Mouse (Mus musculus) large intestine, adult 2 months (tissue): ENCODE data around the gene Net1. TPM values are rescaled to one million over a fixed set of nuclear protein-coding genes. Genes with fewer than 3 reads are reported as not detected.
"Not testable (repeated sequence)": the region's sequence is repeated elsewhere in the genome, so short reads cannot be mapped to it uniquely, and the experiment has no call there.

ENCODE experiments used
- DNase-seq: peaks from one replicate; pipeline ENCODE4 v3.0.0-alpha.2; 2012; ENCODE audit warnings: low read depth, low spot score
- WGBS: fragments of 180-500 bp; shearing (Covaris S2); methylation state at CpG from one replicate; pipeline ENCODE4 v1.1.7; 2018; 5-methylcytosine and 5-hydroxymethylcytosine counted together
- polyA plus RNA-seq: library from polyadenylated mRNA; depleted of rRNA; stranded (reverse); fragments of >200 nt; gene quantifications from 2 replicates; pipeline ENCODE4 v1.2.3, GENCODE M21; 2012

Net1 gene
- polyA plus RNA-seq, 1 experiment, result 63.8 TPM

GRCm38 (mm10) chr13:3892601-3893000 is 25.4 kb downstream of the Net1 start:
- 8% methylated on average over 7 of the region's 7 CpGs for WGBS
- no peak for DNase-seq

DNA sequence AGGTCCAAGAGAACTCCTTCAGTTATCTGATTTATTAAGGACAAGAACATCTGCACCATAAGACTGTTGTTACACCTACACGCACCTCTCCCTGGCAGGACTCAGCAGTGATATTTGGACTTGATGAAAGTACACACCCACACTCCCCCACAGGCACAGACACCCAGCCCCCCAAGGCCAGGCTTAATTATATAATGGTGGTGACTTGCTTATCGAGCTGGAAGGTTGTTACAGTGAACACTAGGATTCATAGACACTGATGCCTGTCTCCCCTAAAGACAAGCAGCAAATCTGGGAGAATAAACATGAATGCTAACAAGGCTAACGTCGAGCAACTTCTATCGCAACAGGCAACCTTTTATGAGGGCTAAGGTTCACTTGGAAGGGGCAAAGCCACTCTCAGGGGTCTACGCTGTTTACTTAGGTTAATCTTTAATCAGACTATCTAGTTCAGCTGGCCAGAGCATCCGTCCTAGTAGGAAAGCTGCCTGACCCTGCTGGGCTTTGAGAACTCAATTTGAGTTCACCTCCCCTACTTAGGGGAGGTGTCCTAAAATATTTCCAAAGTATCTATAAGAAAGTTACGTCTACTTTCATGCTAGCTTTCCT is 26.4 kb downstream of the Net1 start:
- 23% methylated on average over 8 of the region's 8 CpGs for WGBS
- no peak for DNase-seq

DNA sequence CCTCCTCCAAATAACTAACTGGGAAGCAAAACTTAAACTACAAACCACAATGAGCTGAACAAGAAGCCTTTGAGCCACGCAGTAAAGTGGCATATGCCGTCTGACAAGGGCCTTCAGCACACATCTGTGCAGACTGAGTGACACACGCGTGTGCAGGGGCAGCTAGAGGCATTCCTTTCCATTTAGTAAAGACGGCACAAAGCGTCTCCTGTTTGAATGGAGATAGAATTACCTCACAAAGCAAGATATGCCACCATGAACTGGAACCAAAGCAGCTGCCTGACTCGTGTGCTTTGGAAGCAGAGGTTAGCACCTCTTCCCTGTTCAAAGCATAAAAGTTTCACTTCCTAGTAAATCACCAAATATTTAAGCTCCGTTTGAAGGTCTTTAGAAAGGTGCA is 28.0 kb downstream of the Net1 start:
- WGBS, result 16% methylated on average over 8 of the region's 8 CpGs
- no peak for DNase-seq

GRCm38 (mm10) chr13:3889111-3889510 is 28.9 kb downstream of the Net1 start:
- WGBS, result 81% methylated on average over 3 of the region's 3 CpGs
- no peak for DNase-seq

DNA sequence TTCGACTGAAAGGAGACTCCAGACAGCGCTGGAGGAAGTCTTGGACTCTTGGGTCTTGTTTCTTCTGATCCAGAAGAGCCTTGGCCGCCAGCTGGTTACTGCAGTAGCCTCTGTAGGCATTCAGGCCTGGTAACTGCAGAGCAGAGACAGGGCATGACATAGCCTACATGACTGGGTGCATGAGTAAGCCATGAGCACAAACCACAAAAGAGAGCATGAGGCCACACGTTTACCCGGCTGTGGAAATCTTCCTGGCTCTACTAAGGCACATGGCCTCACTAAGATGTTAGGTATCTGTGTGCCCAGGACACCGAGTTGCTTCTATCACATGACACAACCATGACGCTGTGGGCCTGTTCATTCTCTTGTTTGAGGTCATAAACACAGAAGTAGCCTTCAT is 31.4 kb downstream of the Net1 start:
- WGBS, result 84% methylated on average over 7 of the region's 7 CpGs
- DNase-seq, result no peak

DNA sequence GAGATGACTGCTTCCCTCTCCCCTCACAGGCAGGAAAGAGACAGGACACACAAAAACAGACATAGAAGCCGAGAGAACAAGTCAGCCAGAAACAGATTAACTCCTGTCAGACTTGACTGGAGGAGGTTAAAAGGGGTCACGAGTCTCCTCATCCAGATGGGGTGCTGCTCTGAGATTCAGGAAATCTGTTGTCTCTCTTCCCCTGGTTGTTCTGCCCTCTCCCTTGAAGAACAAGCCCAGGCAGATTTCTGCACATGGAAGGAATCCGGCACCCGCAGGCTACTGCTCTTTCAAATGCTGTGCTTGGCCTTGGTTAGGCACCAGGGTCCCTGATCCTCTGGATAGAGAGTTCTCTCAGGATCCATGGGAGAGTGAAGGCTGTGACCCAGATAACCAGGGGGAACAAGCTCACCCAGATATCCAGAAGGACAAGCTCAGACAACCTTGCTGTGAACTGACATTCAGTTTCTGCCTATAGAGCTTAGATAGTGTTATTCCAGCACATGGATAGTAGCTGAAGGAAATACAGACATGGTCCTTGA is 40.3 kb downstream of the Net1 start:
- 75% methylated on average over 4 of the region's 4 CpGs for WGBS
- no peak for DNase-seq

GRCm38 (mm10) chr13:3877185-3877584 is 40.8 kb downstream of the Net1 start:
- DNase-seq, result no peak
- 80% methylated on average over 6 of the region's 6 CpGs for WGBS

DNA sequence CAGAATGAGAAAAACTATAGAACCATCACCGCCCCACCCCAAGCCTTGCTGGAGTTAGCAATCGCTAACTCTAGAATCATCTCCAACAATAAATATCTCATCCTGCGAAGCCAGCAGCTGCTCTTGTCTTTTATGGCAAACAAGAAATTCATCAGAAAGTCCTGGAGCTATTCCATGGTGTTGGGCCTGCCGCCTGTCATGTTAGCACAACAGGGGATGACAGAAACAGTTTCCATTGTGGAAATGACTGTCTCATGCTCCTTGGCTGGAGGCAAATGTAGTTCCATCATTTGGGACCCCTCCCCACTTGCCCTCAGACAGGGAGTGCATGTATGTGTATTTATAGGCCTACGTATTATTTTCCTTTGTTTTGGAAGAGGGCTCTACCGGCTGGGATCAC is 41.6 kb downstream of the Net1 start:
- 67% methylated on average over 6 of the region's 6 CpGs for WGBS
- no peak for DNase-seq

DNA sequence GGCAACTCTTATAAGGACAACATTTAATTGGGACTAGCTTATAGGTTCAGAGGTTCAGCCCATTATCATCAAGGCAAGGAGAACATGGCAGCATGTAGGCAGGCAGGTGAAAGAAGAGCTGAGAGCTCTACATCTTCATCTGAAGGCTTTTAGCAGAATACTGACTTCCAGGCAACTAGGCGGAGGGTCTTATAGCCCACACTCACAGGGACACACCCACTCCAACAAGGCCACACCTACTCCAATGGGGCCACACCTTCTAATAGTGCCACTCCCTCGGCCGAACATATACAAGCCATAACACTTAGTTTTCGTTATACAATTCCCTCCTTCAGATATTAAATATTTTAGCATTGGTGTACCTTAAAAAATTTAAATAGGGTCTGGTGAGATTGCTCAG is 45.2 kb downstream of the Net1 start:
- WGBS, result 88% methylated on average over 4 of the region's 4 CpGs
- DNase-seq, result no peak

DNA sequence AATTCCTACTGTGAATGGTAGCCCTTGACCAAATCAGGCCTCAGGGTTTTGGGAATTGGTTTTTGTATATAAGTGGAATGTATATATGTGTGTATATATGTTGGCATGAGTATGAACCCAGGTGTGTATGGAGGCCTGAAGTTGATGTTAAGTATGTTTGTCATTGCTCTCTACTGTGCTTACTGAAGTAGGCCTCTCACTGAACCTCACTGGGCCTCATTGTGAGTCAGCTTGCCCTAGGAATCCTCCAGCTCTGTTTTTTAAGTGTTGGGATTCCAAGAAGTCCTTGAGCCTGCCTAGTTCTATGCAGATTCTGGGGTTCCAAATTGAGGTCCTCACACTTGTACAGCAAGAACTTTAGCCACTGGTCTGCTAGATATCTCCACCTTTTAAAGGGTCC is 48.1 kb downstream of the Net1 start:
- no peak for DNase-seq

GRCm38 (mm10) chr13:3867158-3867557 is 50.9 kb downstream of the Net1 start:
- no peak for DNase-seq
- WGBS, result 46% methylated on average over 6 of the region's 6 CpGs

GRCm38 (mm10) chr13:3866355-3867052 is 51.5 kb downstream of the Net1 start:
- 82% methylated on average over 8 of the region's 8 CpGs for WGBS
- DNase-seq, result no peak

DNA sequence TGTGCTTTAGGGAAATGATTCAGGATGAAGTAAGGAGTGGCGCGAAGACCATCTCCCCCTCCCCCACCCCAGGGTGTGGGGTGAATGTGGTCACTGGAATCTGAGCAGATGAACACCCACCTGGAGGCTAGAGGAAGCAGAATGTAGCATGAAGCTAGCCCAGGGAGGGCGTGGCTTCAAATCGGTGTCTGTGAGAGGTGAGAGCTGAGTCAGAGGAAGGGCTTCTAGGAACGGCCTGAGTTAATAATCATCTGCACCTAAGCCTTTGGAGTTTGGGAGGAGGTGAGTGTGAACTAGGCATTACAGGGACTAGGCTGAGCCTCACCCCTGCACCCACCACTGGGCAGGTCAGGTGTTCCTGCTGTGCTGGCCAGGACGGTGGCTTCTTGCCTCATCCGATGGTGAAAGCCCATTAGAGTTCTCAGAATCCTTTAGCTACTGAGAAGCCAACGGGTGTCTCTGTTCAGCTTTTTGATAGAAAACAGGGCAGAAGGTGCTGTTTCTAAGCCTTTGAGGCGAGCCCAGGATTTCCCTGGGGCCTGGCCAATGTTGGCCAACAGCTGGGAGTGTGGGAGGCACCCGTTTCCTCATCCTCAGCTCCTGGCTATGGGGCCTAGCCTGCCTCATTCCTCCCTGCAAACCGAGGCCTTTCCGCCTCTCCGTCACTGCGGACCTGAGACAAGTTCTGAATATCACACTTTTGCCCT is 52.2 kb downstream of the Net1 start:
- no peak for DNase-seq
- 43% methylated on average over 14 of the region's 14 CpGs for WGBS

- no peak for DNase-seq
- 89% methylated on average over 10 of the region's 10 CpGs for WGBS
These were observed 55.0 kb downstream of the Net1 start for GRCm38 (mm10) chr13:3862922-3863580.

- DNase-seq, result no peak
- WGBS, result 36% methylated on average over 3 of the region's 3 CpGs
These were observed 55.7 kb downstream of the Net1 start for GRCm38 (mm10) chr13:3862325-3862724.

DNA sequence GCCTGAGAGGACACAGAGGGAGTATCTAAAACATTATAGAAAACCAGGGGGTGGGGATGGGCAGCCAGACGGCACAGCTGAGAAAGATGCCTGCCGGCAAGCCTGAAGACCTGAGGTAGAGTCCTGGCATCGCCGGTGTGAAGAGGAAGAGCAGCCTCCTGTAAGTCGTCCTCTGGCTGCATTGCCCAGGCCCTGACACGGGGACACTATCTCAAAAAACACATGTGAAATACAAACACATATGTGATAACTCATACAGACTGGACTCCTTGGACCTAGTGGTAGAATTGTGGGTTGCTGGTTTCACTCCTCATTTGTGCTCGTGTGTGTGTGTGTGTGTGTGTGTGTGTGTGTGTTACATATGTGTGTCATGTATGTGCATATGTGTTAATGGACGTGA is 56.8 kb downstream of the Net1 start:
- no peak for DNase-seq
- WGBS, result 89% methylated on average over 8 of the region's 8 CpGs

- no peak for DNase-seq
- 94% methylated on average over 1 of the region's 1 CpGs for WGBS
These were observed 61.8 kb downstream of the Net1 start for GRCm38 (mm10) chr13:3856252-3856651.

DNA sequence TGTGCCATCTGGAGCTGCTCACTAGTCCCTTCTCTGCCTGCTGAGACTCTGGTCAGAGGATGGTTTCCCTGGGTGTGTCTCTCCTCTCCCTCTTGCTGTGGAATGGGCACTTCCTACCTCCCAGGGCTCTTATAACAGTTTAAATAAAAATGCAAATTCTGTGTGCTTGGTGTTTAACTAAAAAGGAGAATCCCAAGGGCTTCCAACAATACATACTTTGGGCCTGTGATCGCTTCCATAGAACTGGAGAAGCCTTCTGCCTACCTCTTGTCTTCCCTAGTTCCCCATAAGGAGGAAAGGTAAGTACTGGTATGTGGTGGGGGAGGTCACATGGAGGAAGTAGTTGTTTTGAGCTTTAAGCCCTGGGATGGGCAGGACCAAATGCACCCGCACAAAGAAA is 63.2 kb downstream of the Net1 start:
- no peak for DNase-seq
- 75% methylated on average over 2 of the region's 2 CpGs for WGBS

DNA sequence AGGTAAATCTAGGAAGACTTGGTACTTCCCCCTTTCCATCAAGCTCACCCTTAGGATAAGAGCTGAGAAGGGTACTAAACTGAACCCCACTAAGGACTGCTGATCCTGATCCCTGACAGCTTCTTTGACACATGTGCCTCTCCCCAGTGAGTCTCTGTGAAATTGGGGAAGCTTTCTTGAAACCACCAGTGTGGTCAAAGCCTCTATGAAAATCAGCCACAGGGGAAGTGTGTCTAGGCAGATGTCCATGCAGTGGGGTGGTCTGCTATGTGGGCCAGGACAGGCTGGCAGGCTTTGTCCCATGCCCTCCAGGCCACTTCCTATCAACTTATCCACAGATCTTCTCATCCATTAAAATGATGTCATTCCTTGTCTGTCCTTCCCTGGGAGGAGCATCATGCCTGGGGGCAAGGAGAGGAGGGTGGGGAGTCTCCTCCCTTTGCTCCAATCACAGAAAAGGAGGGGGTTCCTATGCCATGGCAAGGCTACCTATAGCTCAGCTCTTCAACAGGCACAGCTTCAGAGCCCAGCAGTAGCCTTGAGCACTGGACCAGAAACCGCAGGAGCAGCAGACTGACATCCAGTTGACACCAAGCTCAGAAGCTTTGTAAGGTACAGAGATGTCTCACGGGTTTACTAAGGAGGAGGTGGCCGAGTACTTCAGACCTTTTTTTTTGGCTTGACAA is 64.2 kb downstream of the Net1 start, which contains the start of gene Calm5:
Gene Calm5, plus strand, starts transcription at position 526 of the 686 bp plus-strand sequence.
- WGBS, result 78% methylated on average over 3 of the region's 3 CpGs
- DNase-seq, result not testable (repeated sequence)

DNA sequence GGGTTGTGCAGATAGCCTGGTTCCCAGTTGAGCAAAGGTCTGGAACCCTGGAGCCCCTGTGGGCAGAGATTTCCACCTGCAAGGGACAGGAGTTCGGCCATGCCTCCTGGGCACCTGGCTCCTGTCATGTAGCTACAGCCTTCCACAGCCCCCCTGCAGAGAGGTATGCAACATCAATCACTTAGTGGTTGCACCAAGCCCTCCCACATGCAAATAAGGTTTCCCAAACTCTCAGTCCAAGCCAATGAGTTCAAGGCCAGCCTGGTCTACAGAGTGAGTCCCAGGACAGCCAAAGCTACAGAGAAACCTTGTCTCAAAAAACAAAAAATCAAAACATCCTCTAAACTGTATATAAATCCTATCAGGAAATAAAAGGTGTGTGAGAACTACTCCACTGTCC is 67.7 kb downstream of the Net1 start:
- DNase-seq, result no peak
- WGBS, result 88% methylated on average over 1 of the region's 1 CpGs
